Mouse (Mus musculus): Measurements from ENCODE around the gene Pgam5. TPM values are rescaled to one million over a fixed set of nuclear protein-coding genes. Genes with fewer than 3 reads are reported as not detected.

Gene Pgam5
- polyA plus RNA-seq (2012; rRNA removed; ENCODE audit: low replicate concordance), result 24.5 and 35.1 TPM in 2 replicates

GRCm38 (mm10) chr5:110269141-110270101 is at the start of gene Pgam5:
TSS of gene Pgam5 (minus strand) at chr5:110269913.

GRCm38 (mm10) chr5:110285770-110286445 is 16.2 kb upstream of the Pgam5 start, which contains the start of the genes Pxmp2 and Pole:
TSS of gene Pxmp2 (minus strand) at chr5:110286186.
TSS of gene Pole (plus strand) at chr5:110286306.

GRCm38 (mm10) chr5:110230780-110231461 is 38.8 kb downstream of the Pgam5 start, which contains the start of gene Ankle2:
TSS of gene Ankle2 (plus strand) at chr5:110231004.

Other genes starting within 250 kb of the Pgam5 start
- 0.23 and 0.86 TPM in 2 replicates for gene Gm17655, start 197.4 kb downstream of the Pgam5 start, polyA plus RNA-seq (2012; rRNA removed; ENCODE audit: low replicate concordance)
- 0.21 and 0.27 TPM in 2 replicates for gene Gm35315, start 175.5 kb downstream of the Pgam5 start, polyA plus RNA-seq (2012; rRNA removed; ENCODE audit: low replicate concordance)
- 0.07 and 0.40 TPM in 2 replicates for gene Plcxd1, start 169.9 kb downstream of the Pgam5 start, polyA plus RNA-seq (2012; rRNA removed; ENCODE audit: low replicate concordance)
- gene Gtpbp6, start 161.7 kb downstream of the Pgam5 start, polyA plus RNA-seq (2012; rRNA removed; ENCODE audit: low replicate concordance), result 70.9 and 137 TPM in 2 replicates
- 0.92 and 1.3 TPM in 2 replicates for gene Zfp605, start 159.8 kb downstream of the Pgam5 start, polyA plus RNA-seq (2012; rRNA removed; ENCODE audit: low replicate concordance)
- gene Chfr, start 134.1 kb downstream of the Pgam5 start, polyA plus RNA-seq (2012; rRNA removed; ENCODE audit: low replicate concordance), result 28.4 and 39.8 TPM in 2 replicates
- 11.2 and 13.7 TPM in 2 replicates for gene Golga3, start 93.2 kb downstream of the Pgam5 start, polyA plus RNA-seq (2012; rRNA removed; ENCODE audit: low replicate concordance)
- 10.1 and 16.1 TPM in 2 replicates for gene Ankle2, start 38.9 kb downstream of the Pgam5 start, polyA plus RNA-seq (2012; rRNA removed; ENCODE audit: low replicate concordance)
- gene Pxmp2, start 16.3 kb upstream of the Pgam5 start, polyA plus RNA-seq (2012; rRNA removed; ENCODE audit: low replicate concordance), result 19.6 and 48.8 TPM in 2 replicates
- 3.6 and 11.5 TPM in 2 replicates for gene Pole, start 16.4 kb upstream of the Pgam5 start, polyA plus RNA-seq (2012; rRNA removed; ENCODE audit: low replicate concordance)
- 0.46 and 4.0 TPM in 2 replicates for gene P2rx2, start 73.3 kb upstream of the Pgam5 start, polyA plus RNA-seq (2012; rRNA removed; ENCODE audit: low replicate concordance)
- 0.18 TPM in 1 of 2 replicates, not detected in the other for gene Lrcol1, start 74.8 kb upstream of the Pgam5 start, polyA plus RNA-seq (2012; rRNA removed; ENCODE audit: low replicate concordance)
- gene Fbrsl1, start 178.6 kb upstream of the Pgam5 start, polyA plus RNA-seq (2012; rRNA removed; ENCODE audit: low replicate concordance), result 25.8 and 48.2 TPM in 2 replicates